12 mouse cellular contexts compared by ENCODE assay signal in the genomic region with DNA sequence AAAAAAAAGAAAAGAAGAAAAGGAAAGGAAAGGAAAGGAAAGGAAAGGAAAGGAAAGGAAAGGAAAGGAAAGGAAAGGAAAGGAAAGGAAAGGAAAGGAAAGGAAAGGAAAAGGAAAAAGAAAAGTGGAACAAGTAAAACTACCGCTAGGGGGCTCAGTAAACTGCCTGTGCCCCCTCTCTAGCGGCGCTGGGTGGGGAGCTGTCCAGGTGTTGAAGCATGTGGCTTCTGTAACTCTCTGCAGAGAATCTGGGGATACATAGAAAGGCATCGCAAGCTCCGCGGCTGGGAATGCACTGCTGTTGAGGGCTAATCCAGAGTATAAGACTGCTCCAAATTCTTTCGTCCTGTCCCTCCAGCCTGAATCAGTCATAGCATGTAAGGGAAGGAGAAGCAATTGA.
DNase-seq lines count a peak whose midpoint lies in the region; ATAC-seq and TF ChIP-seq lines count a peak whose summit lies in the region.
"Had no signal": no experiment of that assay in that cellular context is flagged by ENCODE, and none has a peak within 500 bp of the region (broad histone marks: within the 10 kb centered on the region; RNA-seq: fewer than 3 reads in every experiment).

No protein-coding gene starts in this region.

- 21% methylated on average over 7 of the region's 7 CpGs for WGBS in limb, embryonic 11.5 days

- no peak overlapping the region for H3K27ac ChIP-seq in layer of hippocampus, adult 2 months
- no peak overlapping the region for H3K27ac ChIP-seq in limb, embryonic 11.5 days (replicated peaks; ENCODE audit: low read depth, low read length)
- H3K27ac ChIP-seq: heart, embryonic 13.5 days; macrophage had no signal

- no peak overlapping the region for H3K4me2 ChIP-seq in limb, embryonic 11.5 days (ENCODE audit: low read depth, severe bottlenecking)
- H3K4me2 ChIP-seq: heart, embryonic 13.5 days had no signal

- H3K27me3 ChIP-seq in limb, embryonic 11.5 days (ENCODE audit: control insufficient read depth, insufficient read depth, low read length), result no peaks in the 10 kb centered on the region
- H3K27me3 ChIP-seq: heart, embryonic 13.5 days had no signal

- no peaks in the 10 kb centered on the region for H3K36me3 ChIP-seq in limb, embryonic 11.5 days (ENCODE audit: control insufficient read depth, insufficient read depth, low read length)
- H3K36me3 ChIP-seq: heart, embryonic 13.5 days had no signal

- peak; percentile 20 for DNase-seq in adrenal gland, postnatal 14 days
- no peak for DNase-seq in adrenal gland, postnatal 25 days
- DNase-seq in layer of hippocampus, adult 2 months (ENCODE audit: low spot score in 2 of 2), result no peak
- DNase-seq in layer of hippocampus, adult 11-12 months (ENCODE audit: low spot score), result no peak
- DNase-seq in WW6 (ENCODE audit: low read depth, low spot score), result peak; percentile 14
- DNase-seq in limb, embryonic 11.5 days (ENCODE audit: low spot score), result peak; percentile 57
- DNase-seq in urinary bladder, postnatal 14 days (ENCODE audit: low spot score), result no peak
- no peak for DNase-seq in right cerebral cortex, postnatal 10 days (ENCODE audit: low spot score in 2 of 2)
- DNase-seq: cerebellum, adult 18-20 months; kidney, adult 9 months had no signal

- H3K4me3 ChIP-seq in layer of hippocampus, adult 2 months, result no peak overlapping the region
- H3K4me3 ChIP-seq in limb, embryonic 11.5 days (ENCODE audit: low read depth, low read length), result no peak overlapping the region
- H3K4me3 ChIP-seq: heart, embryonic 13.5 days had no signal

- no peaks in the 10 kb centered on the region for H3K4me1 ChIP-seq in limb, embryonic 11.5 days (ENCODE audit: control insufficient read depth, insufficient read depth, low read length)
- H3K4me1 ChIP-seq: heart, embryonic 13.5 days had no signal

- ATAC-seq in limb, embryonic 11.5 days (ENCODE audit: insufficient number of reproducible peaks, low FRiP score, low TSS enrichment, low read depth), result no peak

- peak; percentile 61 for TF ChIP-seq CTCF in layer of hippocampus, adult 2 months (conservative IDR thresholded peaks at IDR 0.05)

- no peaks in the 10 kb centered on the region for H3K9me3 ChIP-seq in limb, embryonic 11.5 days (ENCODE audit: control insufficient read depth, low read length)
- H3K9me3 ChIP-seq: heart, embryonic 13.5 days had no signal

- H3K9ac ChIP-seq in limb, embryonic 11.5 days (ENCODE audit: low read length), result no peak overlapping the region
- H3K9ac ChIP-seq: heart, embryonic 13.5 days had no signal

Comparison
In these comparisons a context has a peak if more than half of its experiments do, and no peak if none do; other contexts are left out.
1. DNase-seq: peak in adrenal gland, postnatal 14 days (single experiment), WW6 (single experiment) and limb, embryonic 11.5 days (single experiment); none in adrenal gland, postnatal 25 days (single experiment), layer of hippocampus, adult 2 months (0 of 2), layer of hippocampus, adult 11-12 months (single experiment), urinary bladder, postnatal 14 days (single experiment) and right cerebral cortex, postnatal 10 days (0 of 2).